Mouse (Mus musculus) retina, postnatal 1 day (tissue): ENCODE data around the gene Kcnn4.
"Not testable (repeated sequence)": the region's sequence is repeated elsewhere in the genome, so short reads cannot be mapped to it uniquely, and the experiment has no call there.

Experiments used
- DNase-seq: peaks from one replicate; pipeline ENCODE4 v3.0.0-alpha.2; 2012

The Kcnn4 gene

GRCm38 (mm10) chr7:24394054-24394453 is 24.0 kb downstream of the Kcnn4 start:
- DNase-seq, result no peak

DNA sequence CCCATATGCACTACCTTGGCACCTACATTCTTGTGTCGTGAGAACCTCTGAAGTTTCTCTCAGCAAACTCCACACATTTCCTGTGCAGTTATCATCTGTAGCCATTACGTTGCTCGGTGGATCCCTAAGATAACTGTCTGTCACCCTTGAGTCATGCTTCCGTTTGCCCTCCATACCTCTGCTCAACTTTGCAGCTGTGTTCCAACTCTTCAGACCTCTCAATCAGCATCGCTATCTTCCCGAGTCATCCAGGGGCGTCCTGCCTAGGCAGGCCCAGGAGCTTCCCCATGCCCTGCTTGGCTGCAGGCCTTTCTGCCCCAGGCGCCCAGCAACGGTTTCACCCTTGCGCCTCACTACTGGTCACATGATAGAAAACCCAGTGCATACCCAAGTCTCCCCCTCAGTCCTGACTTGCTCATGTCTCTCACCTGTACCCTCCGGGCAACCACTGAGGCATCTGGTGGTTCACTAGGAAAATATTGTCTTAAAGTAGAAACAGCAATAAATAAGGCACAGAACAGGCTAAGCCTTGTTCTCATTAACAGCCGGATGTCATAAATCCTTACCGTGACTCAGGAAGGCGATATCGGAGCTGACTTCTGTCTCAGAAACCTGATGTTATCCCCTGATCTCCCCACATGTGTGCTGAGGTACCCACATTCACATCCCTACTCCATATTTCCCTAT is 24.6 kb downstream of the Kcnn4 start:
- no peak for DNase-seq

GRCm38 (mm10) chr7:24396832-24397231 is 26.8 kb downstream of the Kcnn4 start:
- no peak for DNase-seq

DNA sequence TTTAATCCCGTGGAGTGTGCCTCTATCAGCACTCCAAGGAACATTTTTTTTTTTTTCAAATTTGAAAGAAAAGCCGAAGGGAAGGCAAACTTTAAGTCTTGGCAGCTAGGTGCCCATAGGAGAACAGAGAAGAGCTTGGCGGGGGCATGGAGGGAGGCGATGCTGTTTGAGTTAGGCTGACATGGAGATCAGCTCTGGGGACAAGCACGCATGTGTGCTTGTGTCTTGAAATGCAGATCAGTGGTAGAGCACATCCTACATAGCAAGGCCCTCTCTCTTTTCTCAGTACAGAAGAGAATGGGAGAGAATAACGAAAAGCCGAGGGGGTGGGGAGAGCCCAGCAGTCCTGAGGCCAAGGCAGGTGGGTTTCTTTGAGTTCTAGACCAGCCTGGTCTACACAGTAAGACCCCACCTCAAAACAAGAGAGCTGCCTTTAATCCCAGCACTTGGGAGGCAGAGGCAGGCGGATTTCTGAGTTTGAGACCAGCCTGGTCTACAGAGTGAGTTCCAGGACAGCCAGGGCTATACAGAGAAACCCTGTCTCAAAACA is 28.4 kb downstream of the Kcnn4 start:
- no peak for DNase-seq

- DNase-seq, result peak; percentile 99
These were observed 29.4 kb downstream of the Kcnn4 start, which contains the start of gene Smg9 for GRCm38 (mm10) chr7:24399256-24400081. Gene Smg9, plus strand, starts transcription at chr7:24399619.

DNA sequence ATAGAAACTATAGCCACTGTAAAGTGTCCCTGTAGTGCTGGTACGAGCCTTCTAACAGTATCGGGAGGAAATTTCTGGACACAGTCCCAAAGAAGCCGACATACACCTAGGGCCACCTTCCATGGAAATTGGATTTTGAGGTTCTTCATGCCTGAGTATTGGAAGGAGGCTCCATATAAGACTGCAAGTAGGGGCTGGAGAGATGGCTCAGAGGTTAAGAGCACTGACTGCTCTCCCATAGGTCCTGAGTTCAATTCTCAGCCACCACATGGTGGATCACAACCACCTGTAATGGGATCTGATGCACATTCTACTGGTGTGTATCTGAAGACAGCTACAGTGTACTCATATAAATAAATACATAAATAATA is 30.0 kb downstream of the Kcnn4 start:
- no peak for DNase-seq

DNA sequence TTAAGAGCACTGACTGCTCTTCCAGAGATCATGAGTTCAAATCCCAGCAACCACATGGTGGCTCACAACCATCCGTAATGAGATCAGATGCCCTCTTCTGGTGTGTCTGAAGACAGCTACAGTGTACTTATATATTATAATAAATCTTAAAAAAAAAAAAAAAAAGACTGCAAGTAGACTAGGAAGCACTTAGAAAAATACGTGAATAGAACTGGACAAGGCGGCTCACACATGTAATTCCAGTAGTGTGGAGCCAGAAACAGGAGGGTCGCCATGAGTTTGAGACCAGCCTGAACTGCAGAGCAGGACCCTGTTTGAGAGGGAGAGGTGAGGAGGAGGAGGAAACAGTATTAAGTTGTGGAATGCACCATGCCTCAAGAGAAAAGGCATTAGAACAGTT is 30.4 kb downstream of the Kcnn4 start:
- not testable (repeated sequence) for DNase-seq

DNA sequence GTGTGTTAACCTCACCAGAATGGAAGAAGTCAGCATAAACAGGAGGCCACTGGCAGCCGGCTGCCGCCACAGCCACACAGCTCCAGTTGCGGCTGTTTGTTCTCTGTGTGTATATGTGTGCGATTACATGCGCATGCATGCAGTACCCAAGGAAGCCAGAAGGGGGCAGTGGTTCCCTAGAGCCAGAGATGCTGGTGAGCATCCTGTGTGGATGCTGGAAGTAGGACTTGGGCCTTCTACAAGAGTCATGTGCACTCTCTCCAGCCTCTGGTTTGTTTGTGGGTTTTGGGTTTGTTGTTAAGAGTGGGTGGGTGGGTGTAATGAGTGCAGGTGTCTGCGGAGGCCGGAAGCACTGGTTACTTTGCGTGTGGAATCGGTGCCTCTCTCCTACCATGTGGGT is 32.8 kb downstream of the Kcnn4 start:
- DNase-seq, result peak; percentile 15

DNA sequence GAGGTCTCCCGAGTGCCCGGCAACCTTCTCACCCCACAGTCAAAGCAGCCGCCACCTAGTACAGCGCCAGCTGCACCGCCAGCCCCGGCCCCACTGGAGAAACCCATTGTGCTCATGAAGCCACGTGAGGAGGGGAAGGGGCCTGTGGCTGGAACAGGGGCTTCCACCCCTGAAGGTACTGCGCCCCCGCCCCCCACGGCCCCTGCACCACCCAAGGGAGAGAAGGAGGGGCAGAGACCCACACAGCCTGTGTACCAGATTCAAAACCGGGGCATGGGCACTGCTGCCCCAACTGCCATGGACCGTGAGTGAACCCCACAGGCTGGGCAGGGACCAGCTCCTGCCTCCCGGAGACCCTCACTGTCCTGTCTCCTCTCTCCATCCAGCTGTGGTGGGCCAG is 35.6 kb downstream of the Kcnn4 start:
- no peak for DNase-seq

DNA sequence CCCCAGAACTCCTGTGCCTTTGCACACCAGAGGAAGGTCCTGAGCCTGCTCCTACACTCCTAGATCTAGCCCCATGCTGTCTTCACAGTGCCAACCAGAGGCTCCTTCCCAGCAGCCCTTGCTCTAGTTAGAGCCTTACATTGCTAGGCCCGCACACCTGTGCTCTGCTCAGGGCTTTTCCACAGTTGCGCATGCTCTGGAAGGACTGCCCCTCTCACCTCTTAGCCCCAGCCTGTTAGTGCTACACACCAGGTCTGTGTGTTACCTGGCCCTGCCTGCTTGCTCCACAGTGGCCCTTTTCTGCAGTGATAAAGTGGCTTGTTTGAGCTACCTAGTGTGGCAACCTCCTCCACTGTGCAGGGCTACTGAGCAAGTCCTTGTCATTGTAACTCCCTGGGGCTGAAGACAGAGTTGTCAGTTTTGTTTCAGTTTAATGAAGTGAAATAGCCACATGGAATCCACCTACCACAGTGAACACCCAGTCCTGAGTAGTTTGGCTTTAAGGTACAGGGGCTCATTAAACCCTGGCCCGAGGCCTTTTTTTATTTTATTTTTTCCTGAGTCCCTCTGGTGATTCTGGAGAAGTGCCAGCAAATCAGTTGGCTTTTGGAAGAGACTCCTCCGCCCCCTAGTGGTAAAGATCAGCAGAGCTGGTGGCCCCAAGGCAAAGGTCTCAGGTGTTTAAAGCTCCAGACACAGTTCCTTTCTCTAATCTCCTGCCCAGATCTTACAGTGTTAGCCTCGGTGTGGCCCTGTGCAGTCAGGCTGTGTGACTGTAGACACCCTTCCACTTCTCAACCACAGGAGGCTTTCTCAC is 36.7 kb downstream of the Kcnn4 start:
- DNase-seq, result peak; percentile 88

DNA sequence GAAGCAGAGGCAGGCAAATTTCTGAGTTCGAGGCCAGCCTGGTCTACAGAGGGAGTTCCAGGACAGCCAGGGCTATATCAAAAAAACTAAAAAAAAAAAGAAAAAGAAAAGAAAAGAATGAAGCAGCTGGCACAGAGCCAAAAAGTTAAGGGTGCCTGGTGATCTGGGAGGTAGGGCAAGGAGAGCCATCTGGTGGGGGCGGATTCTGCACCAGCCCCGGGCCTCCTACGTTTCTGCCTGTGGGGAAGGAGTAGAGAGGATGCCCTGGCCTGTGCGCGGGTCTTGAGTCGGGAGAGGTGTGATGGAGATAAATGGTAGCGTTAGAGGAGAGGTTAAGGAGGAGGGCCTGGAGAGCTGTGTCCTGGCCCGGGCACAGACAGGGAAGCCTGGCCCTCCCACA is 38.1 kb downstream of the Kcnn4 start:
- DNase-seq, result no peak

- DNase-seq, result no peak
These were observed 40.1 kb downstream of the Kcnn4 start for GRCm38 (mm10) chr7:24410123-24410522.

DNA sequence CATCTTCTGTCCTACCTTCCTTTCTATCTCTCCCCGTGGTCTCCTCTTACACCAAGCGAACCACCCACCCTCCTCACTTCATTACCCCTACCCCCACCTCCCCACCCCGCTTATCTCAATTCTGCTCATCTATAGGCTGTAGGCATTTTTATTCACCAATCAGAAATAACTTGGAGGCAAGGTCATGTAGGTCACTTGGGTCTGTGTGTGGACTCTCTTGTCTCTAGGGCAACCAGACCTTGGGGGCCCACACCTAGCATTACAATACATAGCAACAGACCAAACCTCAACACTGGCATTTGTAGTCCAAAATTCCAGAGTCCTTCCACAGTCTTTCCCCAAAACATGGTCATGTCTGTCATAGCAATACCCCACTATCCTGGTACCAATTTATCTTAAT is 40.8 kb downstream of the Kcnn4 start:
- no peak for DNase-seq

DNA sequence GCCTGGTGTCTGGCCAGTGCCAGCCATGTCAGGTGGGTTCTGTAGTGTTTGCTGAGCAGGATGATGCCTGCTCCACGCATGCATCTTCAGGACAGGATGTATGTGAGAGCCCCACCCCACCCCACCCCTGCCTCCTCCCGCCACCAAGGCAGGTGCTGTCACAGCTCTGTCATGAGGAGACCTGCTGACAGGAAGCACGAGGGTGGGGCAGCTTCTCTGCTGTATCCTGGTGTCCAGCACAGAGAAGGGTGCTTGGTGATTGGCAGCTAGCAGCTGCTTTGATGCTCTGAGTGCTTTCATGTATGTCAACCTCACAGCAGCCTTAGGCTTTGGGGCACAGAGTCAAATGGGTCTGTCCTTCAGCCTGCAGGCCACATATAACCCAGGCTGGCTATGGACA is 43.6 kb downstream of the Kcnn4 start:
- DNase-seq, result no peak

DNA sequence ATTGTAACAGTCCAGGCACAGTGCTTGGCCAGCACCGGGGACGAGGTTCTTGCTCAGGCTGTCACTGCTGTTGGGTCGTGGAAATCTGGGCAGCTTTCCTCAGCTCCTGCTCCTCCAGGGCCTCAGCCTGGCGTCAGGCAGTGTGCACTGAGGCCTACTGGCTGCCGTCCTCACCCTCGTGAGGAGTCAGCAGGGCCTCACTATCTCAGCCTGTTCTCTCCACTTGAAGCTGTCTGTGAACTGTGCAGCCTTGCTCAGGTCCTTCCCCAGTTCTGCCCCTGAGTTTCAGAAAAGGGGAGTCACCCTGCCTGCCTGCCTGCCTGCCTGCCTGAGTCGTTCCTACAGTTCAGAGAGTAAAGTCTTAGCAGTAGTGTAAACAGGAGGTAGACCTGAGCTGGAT is 45.2 kb downstream of the Kcnn4 start:
- no peak for DNase-seq

GRCm38 (mm10) chr7:24419579-24419978 is 49.5 kb downstream of the Kcnn4 start:
- DNase-seq, result no peak

DNA sequence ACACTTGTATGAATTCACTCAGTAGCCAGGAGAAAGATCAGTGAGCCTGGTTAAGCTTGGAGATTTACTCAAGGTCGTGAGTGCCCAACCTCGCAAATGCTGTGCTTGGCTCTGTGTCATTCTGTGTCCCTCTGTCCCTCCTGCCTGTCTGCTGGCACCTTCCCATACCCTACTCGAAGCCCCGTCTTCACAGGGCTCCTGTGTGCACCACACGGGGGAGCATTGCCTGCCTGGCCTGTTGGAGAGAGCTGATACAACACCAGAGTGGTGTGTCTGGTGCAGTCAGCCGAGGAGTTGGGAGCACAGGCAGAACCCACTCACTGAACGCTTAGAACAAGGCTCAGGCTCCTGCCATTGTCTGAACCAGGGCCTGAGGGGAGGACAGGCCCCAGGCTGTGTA is 51.6 kb downstream of the Kcnn4 start:
- no peak for DNase-seq

GRCm38 (mm10) chr7:24422251-24422650 is 52.2 kb downstream of the Kcnn4 start:
- no peak for DNase-seq

DNA sequence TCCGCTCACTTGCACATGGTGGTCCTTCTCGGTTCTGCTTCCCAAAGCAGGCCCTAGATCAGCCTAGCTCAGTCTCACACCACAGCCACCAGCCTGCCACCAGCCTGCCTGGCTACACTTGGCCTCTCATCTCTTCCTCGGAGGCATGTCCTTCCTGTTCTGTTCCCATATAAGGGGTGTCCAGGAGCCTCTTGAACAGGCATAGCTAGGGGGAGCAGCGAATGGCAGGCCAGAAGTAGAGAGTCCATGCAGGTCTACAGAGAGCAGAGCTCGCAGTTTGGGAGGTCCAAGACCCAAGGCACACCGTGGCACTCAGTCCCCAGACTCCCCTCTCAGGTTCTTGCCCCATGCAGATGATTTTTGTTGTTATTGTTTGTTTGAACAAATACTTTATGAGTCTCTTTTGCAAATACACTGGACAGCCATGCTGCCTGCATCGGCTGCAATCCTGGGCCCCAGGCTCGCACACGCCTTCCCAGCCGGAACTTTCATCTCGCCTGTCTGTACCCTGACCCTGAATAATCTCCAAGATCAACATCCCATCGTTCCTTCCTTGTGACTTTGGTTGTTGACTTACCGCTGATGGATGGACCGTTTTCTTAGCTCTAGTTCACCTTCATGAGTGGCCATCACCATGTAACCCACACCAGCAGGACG is 53.2 kb downstream of the Kcnn4 start:
- no peak for DNase-seq

- DNase-seq, result peak; percentile 67
These were observed 54.1 kb downstream of the Kcnn4 start for GRCm38 (mm10) chr7:24423956-24424732.

GRCm38 (mm10) chr7:24425919-24426318 is 55.9 kb downstream of the Kcnn4 start:
- DNase-seq, result no peak

DNA sequence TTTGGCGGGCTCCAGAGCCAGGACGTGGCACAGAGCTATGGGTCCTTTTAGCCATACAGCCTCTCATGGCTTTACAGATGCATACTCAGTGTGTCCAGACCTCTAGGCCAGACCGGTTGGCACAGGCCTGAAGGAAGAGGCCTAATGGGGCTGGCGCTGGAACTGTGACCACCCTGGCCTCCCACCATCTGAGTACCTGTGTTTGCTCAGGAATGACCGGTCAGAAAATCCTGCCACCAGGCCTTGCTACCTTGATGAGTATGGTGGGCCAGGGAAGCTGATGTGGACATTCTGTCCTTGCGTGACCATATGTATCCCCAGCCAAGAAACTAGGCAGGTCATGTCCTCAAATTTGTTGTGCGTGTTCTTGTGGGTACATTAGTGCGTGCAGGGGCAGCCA is 57.1 kb downstream of the Kcnn4 start:
- no peak for DNase-seq
